Mouse (Mus musculus) fat pad, adult 2 months (tissue): ENCODE results near the gene Foxf2.

Source experiments
- DNase-seq: peaks from one replicate; pipeline ENCODE4 v3.0.0-alpha.2; 2011; ENCODE audit warnings: low read depth, low spot score; ENCODE audit errors: extremely low read depth

Foxf2 gene

GRCm38 (mm10) chr13:31624966-31625332 lies 667 bp upstream of the Foxf2 start:
- no peak for DNase-seq

GRCm38 (mm10) chr13:31626183-31626801 lies 676 bp downstream of the Foxf2 start:
- no peak for DNase-seq

DNA sequence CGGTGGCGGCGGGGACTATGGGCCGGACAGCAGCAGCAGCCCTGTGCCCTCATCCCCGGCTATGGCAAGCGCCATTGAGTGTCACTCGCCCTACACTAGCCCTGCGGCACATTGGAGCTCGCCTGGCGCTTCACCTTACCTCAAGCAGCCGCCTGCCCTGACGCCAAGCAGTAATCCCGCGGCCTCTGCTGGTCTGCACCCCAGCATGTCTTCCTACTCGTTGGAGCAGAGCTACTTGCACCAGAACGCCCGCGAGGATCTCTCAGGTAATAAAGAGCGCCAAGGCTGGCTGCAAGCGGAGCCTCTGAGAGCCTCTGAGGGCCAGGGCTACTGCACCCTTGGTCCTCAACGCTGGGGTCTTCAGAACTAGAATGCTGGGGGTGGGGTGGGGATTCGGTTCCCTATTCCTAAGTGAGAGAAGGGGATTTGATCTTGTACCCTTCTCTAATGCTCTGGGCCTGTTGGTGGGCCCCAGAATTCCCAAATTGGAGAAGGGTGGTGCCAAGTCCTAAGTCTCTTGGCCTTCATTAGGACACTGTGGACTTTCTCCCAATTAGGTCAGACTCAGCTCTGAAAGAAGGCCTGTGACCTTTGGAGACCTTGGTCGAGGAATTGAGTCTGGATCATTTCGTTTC lies 1.5 kb downstream of the Foxf2 start:
- DNase-seq: no peak

DNA sequence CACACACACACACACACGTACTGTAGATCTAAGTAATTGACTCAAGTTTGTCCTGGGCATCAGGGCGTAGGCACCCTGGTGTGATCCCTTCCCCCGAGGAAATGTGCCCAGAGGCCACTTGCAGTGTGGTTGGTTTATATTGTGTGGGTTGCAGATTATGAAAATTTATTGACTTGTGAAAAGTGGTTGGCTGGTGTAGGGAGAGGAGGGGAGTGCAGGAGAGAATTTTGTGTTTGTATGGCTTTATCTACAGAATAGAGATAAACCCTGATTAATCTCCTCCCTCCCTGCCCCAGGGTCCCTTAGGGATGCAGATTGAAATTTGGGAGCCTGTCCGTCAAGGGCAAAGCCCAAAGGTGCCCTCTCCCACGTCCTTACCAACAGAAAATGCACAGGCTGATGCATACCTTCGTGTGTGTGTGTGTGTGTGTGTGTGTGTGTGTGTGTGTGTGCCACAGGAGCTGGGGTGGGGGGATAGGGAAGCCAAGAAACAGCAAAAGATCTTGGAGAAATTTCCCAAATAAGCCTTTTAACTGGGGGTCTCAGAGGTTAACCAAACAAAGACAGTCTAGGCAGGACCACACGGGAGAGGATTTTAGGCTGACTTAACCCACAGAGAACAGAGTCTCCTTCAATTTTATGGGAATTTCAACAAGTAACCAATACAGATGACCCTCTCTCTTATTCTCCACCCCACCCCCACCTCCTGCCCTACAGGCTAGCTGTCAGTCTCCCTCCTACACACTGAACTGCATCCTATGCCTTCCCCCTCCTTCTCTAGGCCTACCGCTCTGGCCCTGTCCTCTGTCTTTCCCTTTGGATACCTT lies 2.5 kb downstream of the Foxf2 start:
- DNase-seq: no peak

DNA sequence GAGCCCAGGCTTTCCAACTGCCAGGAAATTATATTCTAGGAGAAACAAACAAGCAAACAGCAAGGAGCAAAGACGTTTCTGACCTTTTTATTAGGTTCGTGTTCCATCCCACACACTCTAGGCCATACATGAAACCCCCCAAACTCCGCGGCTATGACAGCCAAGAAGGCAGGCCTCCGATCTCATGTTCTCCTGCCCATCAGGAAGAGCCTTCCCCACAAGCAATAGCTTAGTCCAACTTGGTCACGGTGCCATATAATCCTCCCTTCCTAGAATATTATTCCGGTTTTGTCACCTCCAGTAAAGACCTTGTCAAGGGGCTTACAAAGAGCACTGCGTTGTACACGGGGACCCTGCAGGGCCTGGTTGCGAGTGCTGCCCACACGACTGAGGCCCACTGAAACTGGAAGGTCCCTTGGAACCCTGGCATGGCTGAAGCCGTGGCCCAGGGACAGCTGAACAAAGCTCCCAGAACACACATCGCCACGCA lies 3.1 kb downstream of the Foxf2 start:
- no peak for DNase-seq

- no peak for DNase-seq
Measured at GRCm38 (mm10) chr13:31629321-31629851, 3.8 kb downstream of the Foxf2 start.

DNA sequence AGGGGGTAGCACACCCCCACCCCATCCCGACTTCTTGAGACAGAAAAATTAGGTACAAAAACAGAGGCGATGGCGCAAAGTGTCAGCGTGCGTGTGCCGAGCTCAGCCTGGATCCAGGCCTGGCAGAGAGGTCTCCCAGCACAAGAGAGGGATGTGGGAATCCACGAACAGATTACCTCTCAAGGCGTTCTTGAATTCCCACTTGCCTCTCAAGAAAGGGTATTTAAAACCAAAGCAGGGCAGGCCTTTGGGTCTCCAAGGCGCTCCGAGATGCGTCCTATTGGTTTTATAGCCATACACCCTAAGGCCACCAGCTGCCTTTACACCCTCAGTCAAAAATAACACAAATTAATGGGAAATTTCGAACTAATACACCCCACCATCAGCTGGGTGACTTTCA lies 4.4 kb downstream of the Foxf2 start:
- DNase-seq: no peak

DNA sequence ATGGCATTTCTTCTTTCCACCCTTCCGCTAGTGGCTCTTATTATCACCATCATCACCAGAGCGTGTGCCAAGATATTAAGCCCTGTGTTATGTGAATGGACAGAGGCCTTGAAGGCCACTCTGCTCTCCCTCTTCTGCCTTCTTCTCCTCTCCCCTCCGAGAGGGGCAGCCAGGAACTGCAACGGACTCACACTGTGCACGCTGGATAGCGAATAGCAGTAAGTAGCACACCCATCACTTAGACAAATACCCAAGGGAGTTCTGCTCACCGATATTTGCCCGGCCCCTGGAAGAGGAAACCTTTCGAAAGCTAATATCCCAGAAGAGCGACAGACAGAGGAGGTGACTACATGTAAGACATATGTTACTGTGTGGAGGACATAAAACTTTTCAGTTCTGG lies 4.9 kb downstream of the Foxf2 start:
- no peak for DNase-seq

- DNase-seq: no peak
Measured at GRCm38 (mm10) chr13:31631291-31631690, 5.7 kb downstream of the Foxf2 start.

DNA sequence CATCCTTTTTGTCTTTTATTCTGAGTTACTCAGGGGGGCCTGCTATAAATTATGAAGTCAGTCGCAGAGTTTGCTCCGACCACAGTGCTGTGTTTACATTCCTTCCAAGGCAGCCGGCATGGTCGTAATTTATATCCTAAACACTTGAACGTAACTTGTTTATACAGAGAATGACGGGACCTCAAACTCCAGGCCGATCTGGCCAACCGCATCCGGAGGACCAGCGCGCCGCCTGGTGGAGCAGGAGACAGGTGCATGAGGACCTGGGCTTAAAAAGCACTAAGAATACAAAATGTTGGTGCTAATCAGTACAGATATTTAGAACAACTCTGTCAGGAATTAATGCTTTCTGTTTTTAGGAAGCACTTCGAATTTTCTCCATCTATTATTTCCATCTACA lies 6.8 kb downstream of the Foxf2 start:
- DNase-seq: no peak

DNA sequence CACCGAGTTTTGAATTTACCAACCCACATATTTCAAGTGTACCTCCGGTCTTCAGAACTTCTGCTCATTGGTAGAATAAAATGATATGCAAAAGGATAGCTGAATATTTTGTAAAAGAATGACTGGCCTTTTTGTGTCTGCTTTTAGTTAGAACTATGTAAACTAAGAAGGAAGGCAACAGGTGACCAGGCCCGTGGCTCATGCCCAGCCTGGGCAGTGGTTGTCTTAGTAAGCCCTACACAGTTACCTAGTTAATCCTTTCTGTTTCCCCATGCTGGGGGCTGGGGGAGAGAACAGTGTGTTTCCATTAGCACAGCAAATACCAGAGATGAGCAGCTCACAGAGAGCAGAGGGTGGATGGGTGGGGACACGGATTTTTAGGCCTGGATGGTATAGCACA lies 7.6 kb downstream of the Foxf2 start:
- no peak for DNase-seq

DNA sequence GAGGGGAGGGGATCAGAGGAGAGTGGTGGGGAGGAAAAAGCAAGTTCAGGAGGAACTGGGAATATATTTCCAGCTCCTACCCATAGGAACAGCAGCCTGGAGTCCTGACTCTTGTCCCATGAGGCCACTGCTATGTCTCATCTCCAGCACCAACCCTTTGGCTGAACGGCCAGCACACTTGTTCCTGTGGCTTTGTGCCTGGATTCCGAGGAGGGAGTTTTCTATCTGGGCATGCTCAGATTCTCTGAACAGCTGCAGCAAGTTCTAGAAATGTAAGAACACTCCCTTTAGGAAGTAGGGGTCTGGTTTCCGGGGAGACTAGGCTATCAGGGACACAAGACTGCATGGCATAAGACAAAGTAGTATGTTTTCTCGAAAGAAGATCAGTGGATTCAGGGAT lies 9.9 kb downstream of the Foxf2 start:
- no peak for DNase-seq

DNA sequence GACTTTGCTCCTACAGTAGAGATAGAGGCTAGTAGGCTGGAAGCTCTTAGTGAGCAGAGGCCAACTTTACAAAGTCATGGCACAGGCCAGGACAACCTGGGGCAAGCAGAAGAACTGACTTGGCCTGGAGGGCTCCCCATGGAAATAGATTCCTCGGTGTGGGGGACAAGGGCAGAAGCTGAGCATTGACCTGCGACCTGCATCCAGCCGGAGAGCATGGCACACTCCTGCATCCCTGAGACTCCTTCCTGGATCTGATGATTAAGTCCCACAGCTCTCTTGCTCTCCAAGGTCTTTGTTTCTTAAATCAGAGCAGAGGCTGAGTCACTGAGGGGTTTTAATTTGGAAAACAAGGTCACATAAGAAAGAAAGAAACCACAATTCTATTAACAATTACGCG lies 15.9 kb downstream of the Foxf2 start:
- no peak for DNase-seq

DNA sequence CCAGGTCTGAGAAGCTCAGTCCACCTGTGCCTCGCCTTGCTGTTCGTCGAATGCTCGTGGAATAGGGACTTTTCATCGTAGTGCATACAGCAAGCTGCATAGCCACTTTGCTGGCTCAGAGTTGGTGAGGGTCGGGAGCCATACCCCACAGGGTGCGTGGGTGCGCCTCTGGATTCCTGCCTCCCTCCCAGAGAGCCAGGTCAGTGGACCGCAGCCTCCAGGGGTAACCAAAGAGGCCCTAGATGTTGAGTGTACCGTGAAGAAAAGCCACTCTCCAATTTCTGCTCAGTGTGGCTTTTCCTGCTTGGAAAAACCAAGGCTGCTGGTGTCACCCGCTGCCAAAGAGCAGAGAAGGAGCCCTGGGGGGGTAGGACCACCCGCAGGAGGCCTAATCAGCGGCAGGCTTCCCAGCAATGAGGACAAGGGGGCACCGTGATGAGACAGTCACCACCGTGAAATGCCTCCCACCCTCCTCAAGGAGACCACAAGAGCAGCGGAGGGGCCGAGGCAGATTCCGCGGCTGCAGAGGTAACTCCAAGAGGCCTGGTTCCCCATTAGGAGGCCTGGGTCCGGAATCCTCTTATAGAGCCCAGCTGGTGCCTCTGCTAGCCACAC lies 26.6 kb downstream of the Foxf2 start:
- DNase-seq: no peak

DNA sequence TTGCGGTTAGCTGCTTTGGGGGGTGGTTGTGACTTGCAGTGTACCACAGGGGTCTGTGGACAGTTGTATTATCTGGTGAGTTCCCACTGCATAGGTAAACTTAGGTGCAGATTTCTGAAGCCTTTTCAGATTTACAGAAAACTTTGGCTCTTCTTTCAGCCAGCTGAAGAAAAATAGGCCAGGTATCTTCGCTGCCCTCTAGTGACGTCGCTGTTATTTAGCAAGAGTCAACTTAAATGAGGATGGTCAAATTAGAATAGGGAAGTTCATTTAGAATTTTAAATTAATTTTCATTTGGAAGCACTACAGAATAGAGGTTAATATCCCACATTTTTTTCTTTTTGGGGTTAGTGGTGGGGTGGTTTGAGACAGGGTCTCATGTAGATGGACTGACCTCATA lies 30.6 kb downstream of the Foxf2 start:
- no peak for DNase-seq

DNA sequence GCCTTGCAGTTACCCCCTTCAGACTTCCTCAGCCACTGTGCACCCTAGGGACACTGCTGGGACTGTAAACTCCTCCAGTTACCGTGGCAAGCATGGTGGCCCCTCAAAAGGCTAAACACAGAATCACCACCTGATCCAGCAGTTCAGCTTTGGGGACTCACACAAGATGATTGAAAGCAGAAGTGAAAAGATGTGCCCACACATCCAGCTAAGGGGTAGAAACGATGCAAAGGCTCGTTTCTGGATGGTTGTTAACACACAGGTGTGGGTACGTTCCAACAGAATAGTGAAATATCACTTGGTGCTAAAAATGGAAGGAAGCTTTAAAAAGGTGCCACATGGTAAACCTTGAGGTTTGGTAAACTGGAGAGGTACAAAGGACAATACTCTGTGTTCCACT lies 32.6 kb downstream of the Foxf2 start:
- DNase-seq: no peak

GRCm38 (mm10) chr13:31658963-31659362 lies 33.3 kb downstream of the Foxf2 start:
- no peak for DNase-seq

DNA sequence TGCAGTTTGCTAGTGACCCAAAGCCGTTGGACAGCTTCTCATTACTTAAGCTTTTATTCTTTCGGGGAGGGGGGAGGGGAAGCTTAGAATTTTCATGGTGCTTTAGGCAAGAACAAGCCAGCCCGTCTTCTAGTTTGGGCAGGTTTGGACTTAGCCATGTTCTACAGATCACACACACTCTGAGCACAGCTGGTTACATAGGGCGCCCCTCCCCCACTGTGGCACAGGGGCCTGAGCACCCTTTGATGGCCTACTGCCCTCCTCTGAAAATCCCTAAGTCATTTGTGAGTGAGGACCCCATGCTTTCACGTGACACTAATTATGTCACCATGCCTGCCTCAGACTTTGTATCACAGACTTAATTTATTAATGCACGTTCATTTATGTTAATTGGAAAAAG lies 35.6 kb downstream of the Foxf2 start:
- DNase-seq: peak; percentile 10

DNA sequence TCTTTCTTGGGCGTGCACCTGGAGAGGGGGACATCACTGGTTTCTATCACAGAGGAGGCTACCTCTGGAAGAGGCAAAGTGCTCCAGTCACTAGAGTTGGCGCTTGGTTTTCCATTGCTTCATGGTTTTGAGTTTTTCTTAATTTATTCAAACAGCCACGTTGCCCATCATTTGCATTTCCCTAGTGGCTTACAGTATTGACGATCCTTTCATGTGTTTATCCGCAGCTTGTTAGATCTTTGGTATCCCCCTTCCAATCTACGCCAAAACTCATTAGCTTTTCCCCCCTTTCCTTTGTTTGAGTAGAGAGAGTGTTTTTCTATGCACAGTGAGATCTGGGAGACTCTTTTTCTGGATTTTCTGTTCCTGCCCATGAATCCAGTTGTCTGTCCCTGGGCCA lies 39.8 kb downstream of the Foxf2 start:
- DNase-seq: no peak

DNA sequence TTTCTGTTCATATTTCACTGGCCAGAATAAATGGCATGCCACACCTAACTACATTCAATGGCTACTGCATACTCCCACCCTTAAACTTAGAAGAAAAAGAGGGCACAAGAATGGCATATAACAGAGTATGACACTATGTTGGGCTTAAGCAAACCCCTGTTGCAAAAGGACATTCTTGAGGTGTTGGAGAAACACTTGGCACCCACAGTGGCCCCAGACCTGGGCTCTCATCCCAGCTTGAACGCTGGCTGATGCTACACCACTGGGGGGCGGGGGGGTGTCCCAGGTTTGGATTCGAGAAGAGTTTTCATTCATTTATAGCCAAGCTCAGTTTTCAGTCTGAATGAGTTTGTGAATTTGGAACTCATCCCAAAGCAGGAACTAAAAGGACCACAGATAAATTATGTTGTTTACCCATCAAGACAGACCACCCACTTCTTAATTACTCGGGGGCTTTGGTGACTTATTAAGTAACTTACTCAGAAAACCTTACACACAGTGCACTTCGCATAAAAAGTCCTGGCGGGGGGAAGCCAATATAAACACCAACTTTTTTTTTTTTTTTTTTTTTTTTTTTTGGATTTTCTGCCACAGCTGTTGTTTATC lies 42.4 kb downstream of the Foxf2 start:
- no peak for DNase-seq

- no peak for DNase-seq
Measured at GRCm38 (mm10) chr13:31672093-31672492, 46.5 kb downstream of the Foxf2 start.
